Mouse (Mus musculus): Measurements from ENCODE around the gene Gm16253.

Gene Gm16253

GRCm38 (mm10) chr3:96556651-96557635, 19.8 kb upstream of the Gm16253 start:
- in situ Hi-C loops (cut with MboI, MseI): loop anchor here in 1 of 2 experiments (25.0 kb wide), 1 partner anchor 895 kb away; the partner anchor contains the start of gene Mcl1

GRCm38 (mm10) chr3:96557694-96558093, 19.1 kb upstream of the Gm16253 start, which contains the start of gene Txnip:
TSS of gene Txnip (plus strand) at chr3:96557957.
- in situ Hi-C loops (cut with MboI, MseI): loop anchor here in 1 of 2 experiments (25.0 kb wide), 1 partner anchor 895 kb away; the partner anchor contains the start of gene Mcl1

- in situ Hi-C loops (cut with MboI, MseI): loop anchor here in 1 of 2 experiments (25.0 kb wide), 1 partner anchor 896 kb away; the partner anchor contains the start of gene Mcl1
Observed at GRCm38 (mm10) chr3:96558159-96558558, 18.6 kb upstream of the Gm16253 start.

GRCm38 (mm10) chr3:96558668-96559196, 18.1 kb upstream of the Gm16253 start:
- in situ Hi-C loops (cut with MboI, MseI): loop anchor here in 1 of 2 experiments (25.0 kb wide), 1 partner anchor 896 kb away; the partner anchor contains the start of gene Mcl1

GRCm38 (mm10) chr3:96559398-96559910, 17.3 kb upstream of the Gm16253 start:
- in situ Hi-C loops (cut with MboI, MseI): loop anchor here in 1 of 2 experiments (25.0 kb wide), 1 partner anchor 897 kb away; the partner anchor contains the start of gene Mcl1

GRCm38 (mm10) chr3:96559911-96560850, 16.6 kb upstream of the Gm16253 start:
- in situ Hi-C loops (cut with MboI, MseI): loop anchor here in 1 of 2 experiments (25.0 kb wide), 1 partner anchor 898 kb away; the partner anchor contains the start of gene Mcl1

GRCm38 (mm10) chr3:96560881-96561668, 15.7 kb upstream of the Gm16253 start:
- in situ Hi-C loops (cut with MboI, MseI): loop anchor here in 1 of 2 experiments (25.0 kb wide), 1 partner anchor 899 kb away; the partner anchor contains the start of gene Mcl1

GRCm38 (mm10) chr3:96561946-96562681, 14.7 kb upstream of the Gm16253 start:
- in situ Hi-C loops (cut with MboI, MseI): loop anchor here in 1 of 2 experiments (25.0 kb wide), 1 partner anchor 900 kb away; the partner anchor contains the start of gene Mcl1

- in situ Hi-C loops (cut with MboI, MseI): loop anchor here in 1 of 2 experiments (25.0 kb wide), 1 partner anchor 901 kb away; the partner anchor contains the start of gene Mcl1
Observed at GRCm38 (mm10) chr3:96563267-96563666, 13.5 kb upstream of the Gm16253 start.

GRCm38 (mm10) chr3:96563911-96564632, 12.7 kb upstream of the Gm16253 start:
- in situ Hi-C loops (cut with MboI, MseI): loop anchor here in 1 of 2 experiments (25.0 kb wide), 1 partner anchor 902 kb away; the partner anchor contains the start of gene Mcl1

- in situ Hi-C loops (cut with MboI, MseI): loop anchor here in 1 of 2 experiments (25.0 kb wide), 1 partner anchor 902 kb away; the partner anchor contains the start of gene Mcl1
Observed at GRCm38 (mm10) chr3:96564633-96565032, 12.2 kb upstream of the Gm16253 start.

- in situ Hi-C loops (cut with MboI, MseI): loop anchor here in 1 of 2 experiments (25.0 kb wide), 1 partner anchor 903 kb away; the partner anchor contains the start of gene Mcl1
Observed at GRCm38 (mm10) chr3:96565105-96565504, 11.7 kb upstream of the Gm16253 start.

GRCm38 (mm10) chr3:96566661-96567450, 9.9 kb upstream of the Gm16253 start:
- in situ Hi-C loops (cut with MboI, MseI): loop anchor here in 1 of 2 experiments (25.0 kb wide), 1 partner anchor 905 kb away; the partner anchor contains the start of gene Mcl1

- in situ Hi-C loops (cut with MboI, MseI): loop anchor here in 1 of 2 experiments (25.0 kb wide), 1 partner anchor 906 kb away; the partner anchor contains the start of gene Mcl1
Observed at GRCm38 (mm10) chr3:96568605-96569004, 8.2 kb upstream of the Gm16253 start.

- in situ Hi-C loops (cut with MboI, MseI): loop anchor here in 1 of 2 experiments (25.0 kb wide), 1 partner anchor 907 kb away; the partner anchor contains the start of gene Mcl1
Observed at GRCm38 (mm10) chr3:96569506-96569905, 7.3 kb upstream of the Gm16253 start.

GRCm38 (mm10) chr3:96569966-96570605, 6.7 kb upstream of the Gm16253 start:
- in situ Hi-C loops (cut with MboI, MseI): loop anchor here in 1 of 2 experiments (25.0 kb wide), 1 partner anchor 908 kb away; the partner anchor contains the start of gene Mcl1

Data from T-helper 17 cell (primary cell).